25 mouse cellular contexts compared by ENCODE assay signal in genomic region chr3:94436420-94436819, GRCm38 (mm10). TPM values are rescaled to one million over a fixed set of nuclear protein-coding genes. Genes with fewer than 3 reads are reported as not detected.
DNase-seq lines count a peak whose midpoint lies in the region; ATAC-seq and TF ChIP-seq lines count a peak whose summit lies in the region.
"Had no signal": no experiment of that assay in that cellular context is flagged by ENCODE, and none has a peak within 500 bp of the region (broad histone marks: within the 10 kb centered on the region; RNA-seq: fewer than 3 reads in every experiment).

No protein-coding gene starts in this region.

- H3K9ac ChIP-seq in heart, embryonic 11.5 days (ENCODE audit: low read depth, low read length), result no peak overlapping the region
- no peak overlapping the region for H3K9ac ChIP-seq in MEL (ENCODE audit: control insufficient read depth, low read depth, low read length, poor library complexity, severe bottlenecking)
- H3K9ac ChIP-seq in kidney, embryonic 16.5 days (replicated peaks; ENCODE audit: low read length), result no peak overlapping the region

- H3K4me1 ChIP-seq in heart, embryonic 11.5 days (ENCODE audit: control insufficient read depth, insufficient read depth, low read length), result no peaks in the 10 kb centered on the region
- H3K4me1 ChIP-seq in testis, adult 2 months (ENCODE audit: control insufficient read depth, insufficient read depth, low read length), result no peaks in the 10 kb centered on the region
- peaks cover under 1 to 1% of the 10 kb centered on the region in 2 experiments; a peak in 2 of 4 replicates for H3K4me1 ChIP-seq in MEL (ENCODE audit: control insufficient read depth in 1 of 2, insufficient read depth in 2 of 2, low read length in 2 of 2)
- no peaks in the 10 kb centered on the region for H3K4me1 ChIP-seq in kidney, embryonic 16.5 days (ENCODE audit: insufficient read depth, low read length)

- H3K9me3 ChIP-seq in heart, embryonic 11.5 days (replicated peaks; ENCODE audit: control insufficient read depth, low read length), result no peaks in the 10 kb centered on the region
- H3K9me3 ChIP-seq in MEL (replicated peaks; ENCODE audit: insufficient read depth, low read length), result no peaks in the 10 kb centered on the region
- H3K9me3 ChIP-seq in kidney, embryonic 16.5 days (ENCODE audit: low read length), result no peaks in the 10 kb centered on the region
- H3K9me3 ChIP-seq: G1E had no signal

- peak; percentile 91; the same call in 1 of the 2 replicates for TF ChIP-seq POLR2A in testis, adult 2 months (IDR thresholded peaks at IDR 0.05; ENCODE audit: control insufficient read depth, low read depth, low read length)
- no peak for TF ChIP-seq POLR2A in MEL (IDR thresholded peaks at IDR 0.05; ENCODE audit: control insufficient read depth in 1 of 2, insufficient read depth in 1 of 2, low read depth in 1 of 2, low read length in 2 of 2, poor library complexity in 1 of 2)

- H3K79me2 ChIP-seq in MEL (ENCODE audit: control insufficient read depth, insufficient read depth, low read length, poor library complexity), result no peaks in the 10 kb centered on the region

- H3K4me2 ChIP-seq in heart, embryonic 11.5 days, result no peak overlapping the region
- no peak overlapping the region for H3K4me2 ChIP-seq in kidney, embryonic 16.5 days (replicated peaks; ENCODE audit: low read depth, low read length)

- no peak overlapping the region for H3K27ac ChIP-seq in heart, embryonic 11.5 days (ENCODE audit: low read depth, low read length)
- peak overlapping the region; percentile 76 for H3K27ac ChIP-seq in testis, adult 2 months (ENCODE audit: control insufficient read depth, insufficient read depth, low read depth, low read length)
- H3K27ac ChIP-seq in MEL (ENCODE audit: control insufficient read depth, low read depth, low read length), result no peak overlapping the region
- no peak overlapping the region for H3K27ac ChIP-seq in kidney, embryonic 16.5 days (ENCODE audit: low read length)

- TF ChIP-seq RAD21 in MEL (IDR thresholded peaks at IDR 0.05; ENCODE audit: low read depth, low read length), result no peak

- no peak for ATAC-seq in heart, embryonic 11.5 days (replicated peaks; ENCODE audit: insufficient number of reproducible peaks, low FRiP score, low TSS enrichment)
- ATAC-seq in kidney, embryonic 16.5 days (ENCODE audit: low FRiP score, low TSS enrichment), result no peak
- ATAC-seq: activated CD4-positive, CD25-positive, alpha-beta regulatory T cell, adult 4 months; CD4-positive, CD25-positive, alpha-beta regulatory T cell, adult 4 months; Patski had no signal

- H3K4me3 ChIP-seq in heart, embryonic 11.5 days (ENCODE audit: low read depth, low read length), result no peak overlapping the region
- peak overlapping the region; percentile 89 for H3K4me3 ChIP-seq in testis, adult 2 months (ENCODE audit: control insufficient read depth, low read depth, low read length)
- H3K4me3 ChIP-seq in MEL (ENCODE audit: control insufficient read depth in 1 of 2, insufficient read depth in 1 of 2, low read depth in 2 of 2, low read length in 2 of 2), result no peak overlapping the region
- H3K4me3 ChIP-seq in kidney, embryonic 16.5 days (ENCODE audit: low read length), result no peak overlapping the region

- TF ChIP-seq EP300 in MEL (IDR thresholded peaks at IDR 0.05; ENCODE audit: low read depth in 1 of 2, low read length in 2 of 2), result no peak

- 73% methylated on average over 9 of the region's 9 CpGs for WGBS in heart, embryonic 11.5 days (ENCODE audit: insufficient replicate concordance)
- 78% methylated on average over 9 of the region's 9 CpGs for WGBS in kidney, embryonic 16.5 days

- no peak for TF ChIP-seq CTCF in testis, adult 2 months (IDR thresholded peaks at IDR 0.05; ENCODE audit: control insufficient read depth, insufficient read depth, insufficient replicate concordance, low read depth, low read length)
- peak in 1 of 3 experiments; percentile 19; a peak in 1 of 6 replicates for TF ChIP-seq CTCF in MEL (IDR thresholded peaks at IDR 0.05 in 2 of 3, conservative IDR thresholded peaks at IDR 0.05 in 1 of 3; ENCODE audit: control insufficient read depth in 1 of 3, insufficient read depth in 1 of 3, low read depth in 2 of 3, low read length in 3 of 3, poor library complexity in 1 of 3, severe bottlenecking in 1 of 3)

- peak; percentile 61 for DNase-seq in heart, adult 11 months
- DNase-seq in testis, postnatal 10 days (ENCODE audit: low spot score), result no peak
- DNase-seq in MEL (ENCODE audit: low read depth, low spot score), result peak; percentile 43
- DNase-seq: adrenal gland, adult 2 months; adrenal gland, adult 8-10 months; adrenal gland, postnatal 10 days; adrenal gland, postnatal 14 days; adrenal gland, postnatal 25 days; adrenal gland, postnatal 36 days; B cell, adult 2 months; cerebellum, adult 11 months; cerebellum, adult 11-12 months; cerebellum, adult 18-20 months; cerebellum, adult 2 months had no signal

- no peaks in the 10 kb centered on the region for H3K36me3 ChIP-seq in heart, embryonic 11.5 days (ENCODE audit: control insufficient read depth, insufficient read depth, low read length)
- H3K36me3 ChIP-seq in testis, adult 2 months (ENCODE audit: control insufficient read depth, insufficient read depth, low read length), result peaks cover 4% of the 10 kb centered on the region
- peaks cover 0 to 8% of the 10 kb centered on the region in 2 experiments; a peak in 2 of 4 replicates for H3K36me3 ChIP-seq in MEL (ENCODE audit: control insufficient read depth in 1 of 2, insufficient read depth in 2 of 2, low read length in 2 of 2)
- H3K36me3 ChIP-seq in kidney, embryonic 16.5 days (ENCODE audit: insufficient read depth, low read length), result no peaks in the 10 kb centered on the region
- H3K36me3 ChIP-seq: G1E had no signal

- no peaks in the 10 kb centered on the region for H3K27me3 ChIP-seq in heart, embryonic 11.5 days (ENCODE audit: control insufficient read depth, insufficient read depth, low read length)
- no peaks in the 10 kb centered on the region for H3K27me3 ChIP-seq in testis, adult 2 months (ENCODE audit: control insufficient read depth, insufficient read depth, low read length)
- H3K27me3 ChIP-seq in MEL (ENCODE audit: control insufficient read depth in 1 of 2, insufficient read depth in 2 of 2, low read length in 2 of 2), result peaks cover 7 to 16% of the 10 kb centered on the region in 2 experiments
- peaks cover 2% of the 10 kb centered on the region; the same call in 1 of the 2 replicates for H3K27me3 ChIP-seq in kidney, embryonic 16.5 days (ENCODE audit: insufficient read depth, low read length)

TF ChIP-seq in MEL, 35 proteins besides CTCF, POLR2A, EP300 and RAD21:
- TF ChIP-seq TCF12 (IDR thresholded peaks at IDR 0.05; ENCODE audit: low read depth, low read length) (no peak), SMC3 (IDR thresholded peaks at IDR 0.05; ENCODE audit: low read depth, low read length) (0 out of 2 replicates have a peak, but pooled peaks have one; percentile 16)
TF ChIP-seq in MEL: peak in this region for 1.

RNA-seq across cellular contexts. Expression of gene Mrpl9, which starts 6.7 kb away (rescaled TPM):
- 60.8 and 65.5 TPM in 2 replicates for polyA plus RNA-seq in heart, embryonic 11.5 days (2014; fragmentation: Nextera tagmentation; extraction: Ambion mirVana)
- 16.8 and 17.1 TPM in 2 replicates for polyA plus RNA-seq in testis, adult 2 months (2012; rRNA removed)
- total RNA-seq in MEL (2012; rRNA removed), result 208 and 215 TPM in 2 replicates
- 100 to 1,000 TPM in 1 of 2 experiments, not detected in 1; 191 TPM for polyA plus RNA-seq in MEL (2012; ENCODE audit: insufficient read depth in 1 of 2, insufficient read length in 2 of 2, low read depth in 1 of 2, low replicate concordance in 2 of 2, missing spikeins in 1 of 2)
- polyA plus RNA-seq in kidney, embryonic 16.5 days (2015; fragmentation: Nextera tagmentation; extraction: Ambion mirVana), result 72.3 and 79.1 TPM in 2 replicates

RNA-seq across cellular contexts. Expression of gene Oaz3, which starts 7.3 kb away (rescaled TPM):
- polyA plus RNA-seq in heart, embryonic 11.5 days (2014; fragmentation: Nextera tagmentation; extraction: Ambion mirVana), result 0.29 TPM in 1 of 2 replicates, not detected in the other
- 2,779 and 3,078 TPM in 2 replicates for polyA plus RNA-seq in testis, adult 2 months (2012; rRNA removed)
- 0.59 and 0.89 TPM in 2 replicates for total RNA-seq in MEL (2012; rRNA removed)
- polyA plus RNA-seq in MEL (2012; ENCODE audit: insufficient read depth in 1 of 2, insufficient read length in 2 of 2, low read depth in 1 of 2, low replicate concordance in 2 of 2, missing spikeins in 1 of 2), result under 1 TPM in 1 of 2 experiments, not detected in 1; 0.91 TPM
- polyA plus RNA-seq in kidney, embryonic 16.5 days (2015; fragmentation: Nextera tagmentation; extraction: Ambion mirVana), result 0.44 and 0.66 TPM in 2 replicates
- total RNA-seq: adrenal gland, adult 18-20 months; adrenal gland, adult 8-10 months; adrenal gland, postnatal 14 days; adrenal gland, postnatal 25 days; adrenal gland, postnatal 36 days; adrenal gland, postnatal 4 days had no signal
- polyA plus RNA-seq: G1E had no signal

RNA-seq across cellular contexts. Expression of gene Tdrkh, which starts 23.3 kb away (rescaled TPM):
- 8.4 and 8.7 TPM in 2 replicates for polyA plus RNA-seq in heart, embryonic 11.5 days (2014; fragmentation: Nextera tagmentation; extraction: Ambion mirVana)
- polyA plus RNA-seq in testis, adult 2 months (2012; rRNA removed), result 5.5 and 8.9 TPM in 2 replicates
- not detected in 2 replicates for total RNA-seq in MEL (2012; rRNA removed)
- polyA plus RNA-seq in MEL (2012; ENCODE audit: insufficient read depth in 1 of 2, insufficient read length in 2 of 2, low read depth in 1 of 2, low replicate concordance in 2 of 2, missing spikeins in 1 of 2), result not detected
- polyA plus RNA-seq in kidney, embryonic 16.5 days (2015; fragmentation: Nextera tagmentation; extraction: Ambion mirVana), result 12.1 and 13.8 TPM in 2 replicates
- total RNA-seq: CH12.LX had no signal
- polyA plus RNA-seq: G1E had no signal

RNA-seq across cellular contexts. Expression of gene Lingo4, which starts 38.1 kb away (rescaled TPM):
- not detected in 2 replicates for polyA plus RNA-seq in heart, embryonic 11.5 days (2014; fragmentation: Nextera tagmentation; extraction: Ambion mirVana)
- not detected in 2 replicates for polyA plus RNA-seq in testis, adult 2 months (2012; rRNA removed)
- total RNA-seq in MEL (2012; rRNA removed), result not detected in 2 replicates
- polyA plus RNA-seq in MEL (2012; ENCODE audit: insufficient read depth in 1 of 2, insufficient read length in 2 of 2, low read depth in 1 of 2, low replicate concordance in 2 of 2, missing spikeins in 1 of 2), result not detected
- 0.23 and 0.44 TPM in 2 replicates for polyA plus RNA-seq in kidney, embryonic 16.5 days (2015; fragmentation: Nextera tagmentation; extraction: Ambion mirVana)
- total RNA-seq: CH12.LX, ES-E14 had no signal
- polyA plus RNA-seq: G1E had no signal

RNA-seq across cellular contexts. Expression of gene Celf3, which starts 41.7 kb away (rescaled TPM):
- polyA plus RNA-seq in heart, embryonic 11.5 days (2014; fragmentation: Nextera tagmentation; extraction: Ambion mirVana), result 2.8 and 4.7 TPM in 2 replicates
- 243 and 256 TPM in 2 replicates for polyA plus RNA-seq in testis, adult 2 months (2012; rRNA removed)
- total RNA-seq in MEL (2012; rRNA removed), result 0.07 and 0.23 TPM in 2 replicates
- under 1 TPM in 1 of 2 experiments, not detected in 1; 0.31 TPM for polyA plus RNA-seq in MEL (2012; ENCODE audit: insufficient read depth in 1 of 2, insufficient read length in 2 of 2, low read depth in 1 of 2, low replicate concordance in 2 of 2, missing spikeins in 1 of 2)
- polyA plus RNA-seq in kidney, embryonic 16.5 days (2015; fragmentation: Nextera tagmentation; extraction: Ambion mirVana), result 1.4 and 2.5 TPM in 2 replicates
- total RNA-seq: G1E had no signal
- polyA plus RNA-seq: G1E had no signal

Comparison
In these comparisons a context has a peak if more than half of its experiments do, and no peak if none do; other contexts are left out.
1. RNA of gene Oaz3, which starts 7.3 kb away (polyA plus RNA-seq): 2,779 to 3,078 TPM in testis, adult 2 months; 0.91 TPM in MEL, 0.44 to 0.66 TPM in kidney, embryonic 16.5 days and 0.29 TPM in heart, embryonic 11.5 days; every median in the first group is over 1,000 times any median in the second.